8 mouse cellular contexts compared by ENCODE assay signal in the genomic region with DNA sequence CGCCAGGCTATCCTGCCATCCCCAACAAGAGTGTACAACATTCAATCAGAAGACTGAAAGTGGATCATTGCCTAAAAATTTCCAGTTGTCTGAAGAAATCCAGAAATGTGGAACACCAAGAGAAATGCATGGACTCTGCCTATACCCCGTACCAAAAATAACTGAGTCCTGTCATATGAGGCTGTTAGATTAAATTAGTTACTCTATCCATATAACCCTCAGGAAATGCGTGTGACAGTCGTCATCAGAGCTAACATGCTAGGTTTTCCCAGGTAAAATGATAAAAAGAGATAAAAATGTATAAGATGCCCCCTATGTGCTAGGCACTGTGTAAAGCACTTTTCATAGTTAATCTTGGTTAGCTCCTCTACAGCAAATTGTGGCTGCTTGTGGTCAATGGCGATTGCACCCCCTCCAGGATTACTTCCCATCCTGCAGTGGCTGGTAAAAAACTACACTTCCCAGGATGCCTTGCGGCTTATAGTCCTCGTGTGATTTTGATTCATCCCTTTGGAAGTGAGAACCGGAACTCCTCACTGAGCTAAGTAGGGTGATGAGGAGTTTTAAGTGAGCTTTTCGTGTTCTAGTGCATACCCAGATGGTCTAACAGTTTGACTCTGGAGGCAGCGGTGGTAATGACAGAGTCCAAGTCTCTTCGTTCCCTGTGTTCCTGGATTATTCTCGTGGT. TPM values are rescaled to one million over a fixed set of nuclear protein-coding genes. Genes with fewer than 3 reads are reported as not detected.
A peak's percentile ranks its signal among the peaks of the same experiment; 100 is the strongest.
DNase-seq lines count a peak whose midpoint lies in the region; ATAC-seq and TF ChIP-seq lines count a peak whose summit lies in the region.

TSS of gene Nxpe4 (plus strand) at position 519 of the 688 bp plus-strand sequence.

- CTCF ChIA-PET in Patski (lab: Charles Lee): no interaction called here

- 30% methylated on average over 12 of the region's 12 CpGs for WGBS in forebrain, postnatal 0 days
- 28% methylated on average over 12 of the region's 12 CpGs for WGBS in lung, adult 2 months

- ATAC-seq in Patski: peak; percentile 95
- ATAC-seq in forebrain, postnatal 0 days: peak; percentile 97
- ATAC-seq in CD4-positive, CD25-positive, alpha-beta regulatory T cell, adult 4 months: no peak

- H3K9me3 ChIP-seq in forebrain, postnatal 0 days (ENCODE audit: low read length): no peaks in the 10 kb centered on the region

- peak within 1 kb of the TSS; percentile 42 for H3K4me3 ChIP-seq in forebrain, postnatal 0 days (ENCODE audit: low read depth, low read length)
- H3K4me3 ChIP-seq in lung, adult 2 months (replicated peaks; ENCODE audit: extremely low read depth, low read depth, low read length): no peak within 1 kb of the TSS

- H3K9ac ChIP-seq in forebrain, postnatal 0 days: peak within 1 kb of the TSS; percentile 39

- H3K27ac ChIP-seq in forebrain, postnatal 0 days (ENCODE audit: low read depth, low read length): no peak within 1 kb of the TSS

- H3K4me1 ChIP-seq in forebrain, postnatal 0 days (ENCODE audit: insufficient read depth): peaks cover 8% of the 10 kb centered on the region; the same call in 1 of the 2 replicates
- no peaks in the 10 kb centered on the region for H3K4me1 ChIP-seq in lung, adult 2 months (ENCODE audit: control insufficient read depth, insufficient read depth, low read length)

- POLR2A ChIA-PET in Patski (lab: Charles Lee): no interaction called here

- TF ChIP-seq POLR2A in lung, adult 2 months (IDR thresholded peaks at IDR 0.05; ENCODE audit: borderline replicate concordance, extremely low read depth, low read depth, low read length): no peak

- H3K4me2 ChIP-seq in forebrain, postnatal 0 days (ENCODE audit: low read depth): peak within 1 kb of the TSS; percentile 56

- TF ChIP-seq CTCF in Patski (IDR thresholded peaks at IDR 0.05): peak; percentile 67
- TF ChIP-seq CTCF in forebrain, postnatal 0 days (IDR thresholded peaks at IDR 0.05; ENCODE audit: low read depth): peak; percentile 76
- no peak for TF ChIP-seq CTCF in lung, adult 2 months (IDR thresholded peaks at IDR 0.05; ENCODE audit: insufficient read depth, low read length)

- peaks cover 21% of the 10 kb centered on the region for H3K27me3 ChIP-seq in Patski
- H3K27me3 ChIP-seq in forebrain, postnatal 0 days (ENCODE audit: insufficient read depth, low read length): no peaks in the 10 kb centered on the region

- no peaks in the 10 kb centered on the region for H3K36me3 ChIP-seq in forebrain, postnatal 0 days (ENCODE audit: insufficient read depth)

- in situ Hi-C loops in Patski (cut with MboI; ENCODE audit: low pct_unique_long_range_greater_than_20kb): no loop called here

- DNase-seq in Patski (ENCODE audit: low read depth, low spot score): peak; percentile 53
- peak; percentile 75 for DNase-seq in cerebellum, adult 8-10 months
- peak; percentile 94 for DNase-seq in forebrain, postnatal 0 days
- DNase-seq in heart, postnatal 4 days: peak; percentile 69
- DNase-seq in layer of hippocampus, adult 9-10 months (ENCODE audit: low spot score): peak; percentile 79
- DNase-seq in lung, adult 2 months: peak; percentile 11
- DNase-seq in ovary, adult 18-20 months (ENCODE audit: low spot score): peak; percentile 19

RNA-seq across cellular contexts. Expression of gene Nxpe4, which starts in this region (rescaled TPM):
- polyA plus RNA-seq in Patski (2021): 3.5 TPM
- 11.6 and 20.2 TPM in 2 replicates for total RNA-seq in forebrain, postnatal 0 days (2014; rRNA removed)
- polyA plus RNA-seq in forebrain, postnatal 0 days (2015; fragmentation: Nextera tagmentation; extraction: Ambion mirVana): 5.8 and 8.3 TPM in 2 replicates
- total RNA-seq in heart, postnatal 4 days (2021): 10 to 100 TPM; 13.3 to 13.9 TPM
- 3.2 and 5.1 TPM in 2 replicates for polyA plus RNA-seq in lung, adult 2 months (2012; rRNA removed)
- under 1 TPM; 0.17 to 0.27 TPM for polyA plus RNA-seq in CD4-positive, CD25-positive, alpha-beta regulatory T cell, adult 4 months (2017; shearing (Covaris generic))

Comparison
In these comparisons a context has a peak if more than half of its experiments do, and no peak if none do; other contexts are left out.
1. DNase-seq: peak in every context shown above with its lines; median percentile 94 in forebrain, postnatal 0 days; 79 in layer of hippocampus, adult 9-10 months; 75 in cerebellum, adult 8-10 months; 69 in heart, postnatal 4 days; 53 in Patski; 19 in ovary, adult 18-20 months; 11 in lung, adult 2 months.